Comparison of ENCODE assay signal across 8 mouse cellular contexts in the genomic region with DNA sequence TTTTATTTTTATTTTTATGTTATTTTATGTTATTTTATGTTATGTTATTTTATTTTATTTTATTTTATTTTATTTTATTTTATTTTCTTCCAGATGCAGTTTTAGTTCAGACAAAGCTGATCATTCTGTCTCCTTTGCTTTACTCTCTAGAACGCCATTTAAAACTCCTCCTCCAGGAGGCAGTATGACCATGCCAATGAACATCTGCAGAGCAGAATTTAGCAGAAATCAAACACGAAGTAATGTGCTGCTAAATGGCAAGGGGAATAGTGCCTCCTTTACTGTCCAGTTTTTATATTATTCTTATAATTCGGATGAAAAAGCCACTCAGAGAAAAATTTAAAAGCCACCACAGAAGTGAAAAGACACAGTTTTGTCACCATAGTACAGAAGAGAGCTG.
DNase-seq lines count a peak whose midpoint lies in the region; ATAC-seq and TF ChIP-seq lines count a peak whose summit lies in the region.

No protein-coding gene starts in this region.

- peak; percentile 84 for TF ChIP-seq RAD21 in CH12.LX (IDR thresholded peaks at IDR 0.05; ENCODE audit: low read depth, low read length)

- H3K27me3 ChIP-seq in heart, adult 2 months (ENCODE audit: control insufficient read depth, insufficient read depth, low read length), result no peaks in the 10 kb centered on the region
- H3K27me3 ChIP-seq in CH12.LX (replicated peaks), result no peaks in the 10 kb centered on the region
- no peaks in the 10 kb centered on the region for H3K27me3 ChIP-seq in forebrain, embryonic 14.5 days (replicated peaks; ENCODE audit: control insufficient read depth, insufficient read depth, low read length)

- no peak for TF ChIP-seq POLR2A in heart, adult 2 months (IDR thresholded peaks at IDR 0.05; ENCODE audit: insufficient read depth, low read depth, low read length)
- no peak for TF ChIP-seq POLR2A in CH12.LX (IDR thresholded peaks at IDR 0.05; ENCODE audit: low read depth, low read length)

- no peak overlapping the region for H3K4me2 ChIP-seq in CH12.LX (ENCODE audit: insufficient read depth, low read depth, poor library complexity, severe bottlenecking)
- no peak overlapping the region for H3K4me2 ChIP-seq in forebrain, embryonic 14.5 days (ENCODE audit: low read length)

- intact Hi-C loops in heart, adult 2 months (cut with DNase I), result loop anchor here (10.0 kb wide), 2 partner anchors 462 to 782 kb away; no protein-coding TSS in a partner anchor

- no peak for TF ChIP-seq EP300 in heart, adult 2 months (IDR thresholded peaks at IDR 0.05; ENCODE audit: insufficient read depth, low read depth, low read length)
- TF ChIP-seq EP300 in CH12.LX (IDR thresholded peaks at IDR 0.05; ENCODE audit: low read length), result no peak

- no peaks in the 10 kb centered on the region for H3K79me2 ChIP-seq in heart, adult 2 months (replicated peaks; ENCODE audit: control insufficient read depth, insufficient read depth, low read length)
- H3K79me2 ChIP-seq in CH12.LX (replicated peaks; ENCODE audit: control insufficient read depth, extremely low read depth, insufficient read depth, poor library complexity, severe bottlenecking), result no peaks in the 10 kb centered on the region

- H3K36me3 ChIP-seq in heart, adult 2 months (ENCODE audit: control insufficient read depth, insufficient read depth, low read length), result no peaks in the 10 kb centered on the region
- H3K36me3 ChIP-seq in CH12.LX (replicated peaks in 1 of 2; ENCODE audit: control insufficient read depth in 1 of 2, insufficient read depth in 1 of 2, low read length in 1 of 2), result no peaks in the 10 kb centered on the region
- H3K36me3 ChIP-seq in forebrain, embryonic 14.5 days (ENCODE audit: control insufficient read depth, insufficient read depth, low read length), result no peaks in the 10 kb centered on the region

- dilution Hi-C loops in CH12.LX (cut with MboI; ENCODE audit: extremely low pct_ligation_motif_present, extremely low pct_unique_long_range_greater_than_20kb, low sequenced_read_pairs), result no loop called here

- peak; percentile 68 for TF ChIP-seq CTCF in heart, adult 2 months (IDR thresholded peaks at IDR 0.05)
- peak; percentile 31 to 78 for TF ChIP-seq CTCF in CH12.LX (conservative IDR thresholded peaks at IDR 0.05 in 1 of 2, IDR thresholded peaks at IDR 0.05 in 1 of 2; ENCODE audit: low read depth in 2 of 2, low read length in 2 of 2)

- H3K9ac ChIP-seq in heart, adult 2 months (ENCODE audit: low read depth, low read length), result no peak overlapping the region
- H3K9ac ChIP-seq in CH12.LX (ENCODE audit: insufficient read depth, low read depth), result no peak overlapping the region
- H3K9ac ChIP-seq in forebrain, embryonic 14.5 days (ENCODE audit: low read length), result no peak overlapping the region

- DNase-seq in heart, adult 2 months, result peak in 1 of 2 experiments; percentile 6
- no peak for DNase-seq in heart, adult 11 months
- DNase-seq in CH12.LX (ENCODE audit: extremely low read depth), result peak; percentile 59
- DNase-seq in brain, embryonic 18.5 days (ENCODE audit: low read depth, low spot score), result peak; percentile 18
- peak; percentile 75 for DNase-seq in forebrain, embryonic 14.5 days (ENCODE audit: low spot score)
- peak; percentile 71 for DNase-seq in kidney, postnatal 14 days
- peak; percentile 8 for DNase-seq in lung, postnatal 25 days (ENCODE audit: low spot score)

- H3K4me1 ChIP-seq in heart, adult 2 months (ENCODE audit: control insufficient read depth, insufficient read depth, low read length), result no peaks in the 10 kb centered on the region
- no peaks in the 10 kb centered on the region for H3K4me1 ChIP-seq in CH12.LX (ENCODE audit: control insufficient read depth in 1 of 2, insufficient read depth in 2 of 2)
- no peaks in the 10 kb centered on the region for H3K4me1 ChIP-seq in forebrain, embryonic 14.5 days (ENCODE audit: control insufficient read depth, insufficient read depth, low read length)

- ATAC-seq in forebrain, embryonic 14.5 days, result peak; percentile 70
- no peak for ATAC-seq in megakaryocyte-erythroid progenitor cell, adult 5-6 weeks (replicated peaks; ENCODE audit: low FRiP score, low TSS enrichment, poor library complexity, severe bottlenecking)

- 12% methylated on average over 3 of the region's 3 CpGs for WGBS in heart, adult 2 months
- WGBS in forebrain, embryonic 14.5 days, result 33% methylated on average over 3 of the region's 3 CpGs

- in situ Hi-C loops in CH12.LX (cut with MboI; ENCODE audit: low pct_ligation_motif_present, low pct_unique_long_range_greater_than_20kb, low sequenced_read_pairs), result loop anchor here (25.0 kb wide), 1 partner anchor 469 kb away; no protein-coding TSS in a partner anchor

- H3K27ac ChIP-seq in heart, adult 2 months, result no peak overlapping the region
- H3K27ac ChIP-seq in CH12.LX (ENCODE audit: insufficient read depth, low read depth), result no peak overlapping the region
- H3K27ac ChIP-seq in forebrain, embryonic 14.5 days (ENCODE audit: low read depth, low read length), result no peak overlapping the region

- H3K4me3 ChIP-seq in heart, adult 2 months, result no peak overlapping the region
- no peak overlapping the region for H3K4me3 ChIP-seq in CH12.LX (replicated peaks in 1 of 3; ENCODE audit: low read depth in 2 of 3, low read length in 2 of 3, poor library complexity in 1 of 3)
- H3K4me3 ChIP-seq in forebrain, embryonic 14.5 days (ENCODE audit: low read depth, low read length), result no peak overlapping the region

- no peaks in the 10 kb centered on the region for H3K9me3 ChIP-seq in CH12.LX (replicated peaks; ENCODE audit: low read length)
- H3K9me3 ChIP-seq in forebrain, embryonic 14.5 days (replicated peaks; ENCODE audit: control insufficient read depth, low read length), result no peaks in the 10 kb centered on the region

TF ChIP-seq in CH12.LX, 34 proteins besides CTCF, POLR2A, EP300 and RAD21:
- TF ChIP-seq SMC3 (IDR thresholded peaks at IDR 0.05; ENCODE audit: low read depth, low read length), result peak; percentile 80
- peak; percentile 70 for TF ChIP-seq ZC3H11A (IDR thresholded peaks at IDR 0.05; ENCODE audit: low read depth, low read length)
- no peak for TF ChIP-seq CHD1 (IDR thresholded peaks at IDR 0.05; ENCODE audit: low read depth, low read length)
